Mouse (Mus musculus) small intestine, adult 2 months (tissue): ENCODE results near the gene Bmf. TPM values are rescaled to one million over a fixed set of nuclear protein-coding genes. Genes with fewer than 3 reads are reported as not detected.
A peak's percentile ranks its signal among the peaks of the same experiment; 100 is the strongest.

Experiments used
- H3K27ac ChIP-seq: fragments of 200-500 bp; 2 replicates; pipeline ENCODE4 v1.5.1; 2012; ENCODE audit warnings: low read depth, low read length, control low read depth, inconsistent platforms; ENCODE audit not compliant: insufficient read depth
- H3K27me3 ChIP-seq: fragments of 200-500 bp; 2 replicates; pipeline ENCODE4 v1.6.1; 2012; ENCODE audit warnings: mild to moderate bottlenecking, moderate library complexity, low read length, inconsistent platforms; ENCODE audit not compliant: control insufficient read depth, insufficient read depth
- H3K36me3 ChIP-seq: fragments of 200-500 bp; 2 replicates; pipeline ENCODE4 v1.6.1; 2012; ENCODE audit warnings: mild to moderate bottlenecking, low read length, control low read depth, inconsistent platforms; ENCODE audit not compliant: control insufficient read depth, insufficient read depth
- H3K4me1 ChIP-seq: fragments of 200-500 bp; 2 replicates; pipeline ENCODE4 v1.6.1; 2012; ENCODE audit warnings: low read length, inconsistent platforms, mixed read lengths; ENCODE audit not compliant: control insufficient read depth, insufficient read depth, insufficient read length
- H3K4me3 ChIP-seq: fragments of 200-500 bp; 2 replicates; pipeline ENCODE4 v1.5.1; 2012; ENCODE audit warnings: low read depth, mild to moderate bottlenecking, control low read depth, inconsistent platforms, low read length, moderate library complexity
- CTCF ChIP-seq: fragments of 200-500 bp; IDR thresholded peaks from 2 replicates; pipeline ENCODE4 v1.5.1; 2012; ENCODE audit warnings: low read depth, mild to moderate bottlenecking, control low read depth, inconsistent platforms, low read length, moderate library complexity, mixed read lengths; ENCODE audit not compliant: insufficient replicate concordance, insufficient read length; ENCODE audit errors: extremely low read depth
- POLR2A ChIP-seq: fragments of 200-500 bp; IDR thresholded peaks from 2 replicates; pipeline ENCODE4 v1.6.1; 2012; ENCODE audit warnings: low read depth, mild to moderate bottlenecking, control low read depth, inconsistent platforms, low read length, moderate library complexity
- WGBS: fragments of 180-500 bp; shearing (Covaris S2); methylation state at CpG from one replicate; pipeline ENCODE4 v1.1.7; 2018; 5-methylcytosine and 5-hydroxymethylcytosine counted together
- polyA plus RNA-seq: library from polyadenylated mRNA; depleted of rRNA; stranded (reverse); fragments of >200 nt; gene quantifications from 2 replicates; pipeline ENCODE4 v1.2.3, GENCODE M21; 2012

Gene Bmf
- polyA plus RNA-seq, 1 experiment: 10.3 TPM

DNA sequence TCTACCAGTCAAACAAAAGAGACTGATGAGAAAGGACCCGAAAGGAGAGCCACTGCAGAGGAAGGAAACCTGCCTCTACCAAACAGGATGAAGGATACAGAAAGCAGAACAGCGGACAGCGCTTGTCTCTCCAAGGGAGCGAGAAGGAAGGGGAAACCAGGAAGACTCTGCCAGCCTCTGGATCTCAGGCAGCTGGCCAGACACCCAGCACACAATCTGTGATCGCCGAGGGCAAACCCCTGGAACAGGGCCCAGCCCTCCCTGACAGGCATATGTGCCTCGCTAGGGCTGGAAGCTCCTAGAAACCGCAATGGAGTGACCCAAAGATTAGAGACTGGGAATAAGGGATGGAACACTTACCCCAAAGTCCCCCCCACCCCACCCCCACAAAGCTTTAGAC, 12.9 kb downstream of the Bmf start:
- WGBS: 22% methylated on average over 8 of the region's 8 CpGs
- TF ChIP-seq CTCF (no peak), POLR2A (no peak)
- H3K27ac ChIP-seq: no peak overlapping the region

DNA sequence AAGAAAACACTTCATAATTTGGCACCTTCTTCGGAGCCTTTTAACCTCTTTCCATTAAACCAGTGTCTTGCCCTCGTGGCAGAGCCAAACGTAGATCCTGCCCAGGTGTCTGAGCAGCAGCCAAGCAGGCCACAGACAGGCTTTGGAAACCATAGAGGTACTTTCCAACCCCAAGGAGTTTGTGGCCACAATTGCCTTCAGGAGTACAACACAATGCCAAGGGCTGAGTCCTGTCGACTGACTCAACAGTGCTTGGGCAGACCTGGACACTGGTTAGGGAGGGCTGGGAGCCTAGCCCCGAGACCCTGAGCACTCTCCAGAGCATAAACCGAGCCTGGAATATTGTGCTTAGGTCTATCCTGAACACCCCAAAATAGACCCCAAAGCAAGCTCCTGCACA, 13.4 kb downstream of the Bmf start:
- no peak overlapping the region for H3K27ac ChIP-seq

More for the DNA sequence above, 12.9 kb downstream of the Bmf start:
- H3K36me3 ChIP-seq: no peaks in the 10 kb centered on the region
- no peak overlapping the region for H3K4me3 ChIP-seq
- H3K27me3 ChIP-seq: no peaks in the 10 kb centered on the region
- peaks cover 26% of the 10 kb centered on the region for H3K4me1 ChIP-seq

GRCm38 (mm10) chr2:118533969-118534368, 15.5 kb downstream of the Bmf start:
- peaks cover 16% of the 10 kb centered on the region for H3K4me1 ChIP-seq
- no peaks in the 10 kb centered on the region for H3K27me3 ChIP-seq
- 56% methylated on average over 6 of the region's 6 CpGs for WGBS
- no peak overlapping the region; the same call in 1 of the 2 replicates for H3K27ac ChIP-seq
- H3K36me3 ChIP-seq: no peaks in the 10 kb centered on the region
- TF ChIP-seq POLR2A (no peak), CTCF (no peak)
- no peak overlapping the region for H3K4me3 ChIP-seq

More for the DNA sequence above, 13.4 kb downstream of the Bmf start:
- Histone ChIP-seq H3K4me3 (no peak overlapping the region), H3K4me1 (peaks cover 26% of the 10 kb centered on the region), H3K36me3 (no peaks in the 10 kb centered on the region), H3K27me3 (no peaks in the 10 kb centered on the region)
- 64% methylated on average over 6 of the region's 6 CpGs for WGBS
- TF ChIP-seq CTCF (no peak), POLR2A (no peak)

- 30% methylated on average over 6 of the region's 6 CpGs for WGBS
- H3K27me3 ChIP-seq: no peaks in the 10 kb centered on the region
- H3K27ac ChIP-seq: peak overlapping the region; percentile 63
These were observed 16.4 kb downstream of the Bmf start for GRCm38 (mm10) chr2:118532855-118533675.

DNA sequence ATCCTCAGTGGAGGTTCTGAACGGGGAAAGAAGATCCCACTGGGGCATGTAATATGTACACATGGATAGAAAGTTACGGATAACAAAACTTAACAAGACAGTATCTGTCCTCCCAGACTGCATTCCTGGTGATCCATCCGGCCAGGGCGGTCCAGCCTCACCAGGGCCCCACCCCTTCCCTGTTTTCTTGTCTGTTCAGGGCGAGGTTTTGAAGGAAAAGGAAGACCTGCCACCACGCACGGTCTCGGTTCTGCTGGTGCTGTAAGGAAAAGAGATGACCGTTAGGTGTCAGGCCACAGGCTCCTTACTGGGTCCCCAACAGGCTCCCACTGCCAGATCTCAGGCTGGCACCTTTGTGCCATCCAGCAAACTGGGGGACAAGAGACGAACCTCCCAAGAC, 17.1 kb downstream of the Bmf start:
- H3K36me3 ChIP-seq: no peaks in the 10 kb centered on the region
- peaks cover 16% of the 10 kb centered on the region for H3K4me1 ChIP-seq
- H3K27ac ChIP-seq: peak overlapping the region; percentile 42
- H3K4me3 ChIP-seq: no peak overlapping the region
- no peaks in the 10 kb centered on the region for H3K27me3 ChIP-seq
- TF ChIP-seq CTCF: no peak
- TF ChIP-seq POLR2A: no peak
- 64% methylated on average over 10 of the region's 10 CpGs for WGBS

More at GRCm38 (mm10) chr2:118532855-118533675, 16.4 kb downstream of the Bmf start:
- TF ChIP-seq CTCF: no peak
- TF ChIP-seq POLR2A: no peak
- peaks cover 16% of the 10 kb centered on the region for H3K4me1 ChIP-seq
- no peak overlapping the region for H3K4me3 ChIP-seq
- no peaks in the 10 kb centered on the region for H3K36me3 ChIP-seq

DNA sequence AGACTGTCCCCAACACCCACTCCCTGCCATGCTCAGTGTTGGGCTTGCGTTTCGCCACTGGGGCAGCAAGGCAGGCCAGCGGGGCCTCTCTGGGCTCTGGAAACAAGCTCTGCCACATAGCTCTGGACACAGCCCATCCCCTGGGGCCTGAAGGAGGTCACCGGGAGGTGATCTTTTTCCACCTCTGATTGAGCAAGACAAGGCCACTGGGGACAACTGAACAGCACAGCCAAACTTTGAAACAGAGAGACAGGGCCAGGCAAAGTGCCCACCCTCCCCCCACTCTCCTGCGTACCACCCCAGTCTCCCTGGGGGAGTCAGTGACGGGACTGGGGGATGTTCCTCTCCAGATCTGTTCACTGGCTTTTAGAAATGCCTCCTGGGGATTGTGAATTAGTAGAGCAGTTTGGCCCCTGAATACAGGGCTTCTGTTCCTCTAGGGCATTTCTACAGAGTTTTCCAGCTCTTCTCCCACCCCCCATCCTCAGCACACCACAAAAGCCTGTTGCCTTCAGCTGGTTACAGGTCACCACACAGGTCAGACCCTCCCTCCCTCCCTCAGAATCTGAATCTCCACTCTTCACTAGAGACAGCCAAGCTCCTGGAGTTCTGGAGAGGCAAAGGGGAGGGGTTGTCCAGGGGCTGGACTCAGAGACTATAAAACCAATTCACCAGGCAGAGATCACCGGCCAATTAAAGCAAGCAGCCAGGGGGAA, 19.9 kb downstream of the Bmf start:
- Histone ChIP-seq H3K27me3 (no peaks in the 10 kb centered on the region), H3K4me1 (peaks cover 13% of the 10 kb centered on the region; the same call in 1 of the 2 replicates), H3K27ac (no peak overlapping the region), H3K4me3 (no peak overlapping the region), H3K36me3 (no peaks in the 10 kb centered on the region)
- no peak for TF ChIP-seq POLR2A
- no peak for TF ChIP-seq CTCF
- WGBS: 74% methylated on average over 7 of the region's 7 CpGs

- no peak for TF ChIP-seq POLR2A
- TF ChIP-seq CTCF: no peak
- H3K27me3 ChIP-seq: no peaks in the 10 kb centered on the region
- no peaks in the 10 kb centered on the region for H3K36me3 ChIP-seq
- H3K4me1 ChIP-seq: peaks cover 2% of the 10 kb centered on the region; the same call in 1 of the 2 replicates
- H3K4me3 ChIP-seq: no peak overlapping the region
- WGBS: 88% methylated on average over 5 of the region's 5 CpGs
- H3K27ac ChIP-seq: no peak overlapping the region
These were observed 22.9 kb downstream of the Bmf start for GRCm38 (mm10) chr2:118526545-118526944.
